Mouse (Mus musculus): Measurements from ENCODE around the gene Eri3.

Eri3 gene

DNA sequence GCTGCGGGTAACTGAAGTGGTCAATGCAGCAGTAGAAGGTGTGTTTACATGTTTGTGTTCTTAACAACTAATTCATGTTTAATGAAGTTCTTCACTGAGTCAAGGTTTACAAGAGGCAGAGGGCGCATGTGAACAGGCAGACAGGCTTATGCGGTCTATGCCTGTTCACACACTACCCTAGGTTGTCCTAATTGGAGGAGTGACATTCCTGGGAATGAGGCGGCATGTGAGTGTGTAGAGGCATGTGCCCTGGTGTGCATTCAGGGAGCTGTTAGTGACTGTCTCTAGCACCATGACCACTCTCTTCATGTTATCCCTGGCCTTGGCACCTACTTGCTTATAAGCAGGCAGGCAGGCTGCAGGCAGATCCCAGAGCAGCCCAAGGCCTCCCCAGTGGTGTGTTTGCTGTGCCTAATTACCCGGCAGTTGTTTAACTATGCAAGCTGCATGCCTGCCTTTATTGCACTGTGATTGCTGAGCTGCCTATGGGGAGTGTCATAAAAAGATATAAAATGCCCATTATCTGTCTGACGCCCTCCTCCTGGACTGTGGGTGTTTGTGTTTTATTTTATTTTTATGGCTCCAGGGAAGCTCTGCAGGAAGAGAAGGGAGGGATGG lies 80.0 kb downstream of the Eri3 start:
- no peak for DNase-seq

DNA sequence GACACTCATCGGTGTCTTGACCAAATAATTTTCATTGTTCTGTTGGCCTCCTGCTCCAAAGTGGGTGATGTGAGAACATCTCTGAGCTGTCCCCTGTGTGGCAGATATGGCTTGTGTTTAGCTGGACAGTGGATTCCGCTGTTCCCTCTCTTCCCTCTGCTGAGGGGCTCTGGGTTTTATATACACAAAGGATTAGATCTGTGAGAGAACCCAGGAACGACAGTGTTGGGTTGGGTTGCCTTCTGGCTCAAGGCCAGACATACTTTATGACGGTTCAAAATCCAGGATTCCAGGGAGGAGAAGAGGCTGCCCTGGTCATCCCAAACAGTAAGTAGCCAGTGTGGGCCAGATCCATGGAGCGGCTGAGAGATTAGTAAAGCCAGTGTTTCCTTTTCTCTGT lies 83.4 kb downstream of the Eri3 start:
- no peak for DNase-seq

- no peak for DNase-seq
These were observed 84.5 kb downstream of the Eri3 start for GRCm38 (mm10) chr4:117634642-117635041.

GRCm38 (mm10) chr4:117636152-117636551 lies 86.0 kb downstream of the Eri3 start:
- no peak for DNase-seq

GRCm38 (mm10) chr4:117636891-117637613 lies 86.9 kb downstream of the Eri3 start:
- no peak for DNase-seq

DNA sequence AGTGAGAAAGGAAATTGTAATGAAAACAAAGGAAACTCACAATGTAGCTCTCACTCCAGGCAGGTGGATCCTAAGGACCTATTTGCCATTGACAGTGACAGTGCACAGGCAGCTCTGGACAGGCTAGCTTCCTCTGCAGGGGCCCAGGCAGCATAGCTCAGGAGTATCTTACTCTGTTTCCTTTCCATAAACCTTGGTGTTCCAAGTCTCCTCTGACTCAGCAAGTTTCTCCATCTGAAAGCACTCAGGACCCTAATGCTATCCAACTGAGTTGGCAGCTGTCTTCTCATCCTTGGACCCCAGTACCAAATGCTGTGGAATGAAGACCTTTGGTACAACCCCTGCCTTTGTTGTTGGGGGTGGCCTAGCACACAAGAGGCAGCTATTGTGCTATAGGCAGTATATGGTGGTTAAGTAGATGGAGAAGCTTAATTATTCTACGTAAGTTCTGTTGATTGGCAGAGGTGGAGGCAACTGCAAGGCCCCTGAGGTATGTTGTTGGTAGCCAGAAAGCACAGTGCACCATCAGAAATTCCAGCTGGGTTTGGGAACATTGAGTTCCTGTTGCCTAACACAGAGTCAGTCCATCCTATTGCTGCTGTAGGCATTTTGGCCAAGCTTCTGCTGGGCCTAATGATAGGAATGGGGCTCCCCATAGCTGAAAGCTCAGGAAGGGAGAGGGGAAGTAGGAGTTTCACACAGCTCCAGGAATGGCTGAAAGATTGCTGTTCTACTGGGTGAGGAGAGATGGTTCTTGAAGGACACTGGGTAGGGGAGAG lies 90.9 kb downstream of the Eri3 start:
- DNase-seq = no peak

DNA sequence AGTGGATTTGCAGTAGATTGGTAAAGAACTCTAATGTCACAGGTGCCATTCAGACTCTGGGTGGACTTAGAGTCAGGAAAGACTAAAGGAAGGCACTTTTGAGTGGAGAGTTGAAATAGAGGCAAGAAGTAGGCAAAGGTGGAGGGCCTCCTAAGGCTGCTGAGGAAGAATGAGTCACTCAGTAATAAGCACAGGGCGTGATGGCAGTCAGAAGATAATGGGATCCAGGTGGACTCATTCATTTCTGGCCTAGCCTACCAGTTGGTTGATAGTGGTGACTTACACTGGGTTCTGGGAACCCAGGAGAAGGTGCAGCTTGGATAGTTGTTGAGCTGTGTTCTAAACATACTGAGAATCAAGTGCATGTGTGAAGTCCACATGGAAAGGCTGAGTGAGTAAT lies 91.6 kb downstream of the Eri3 start:
- DNase-seq = no peak

DNA sequence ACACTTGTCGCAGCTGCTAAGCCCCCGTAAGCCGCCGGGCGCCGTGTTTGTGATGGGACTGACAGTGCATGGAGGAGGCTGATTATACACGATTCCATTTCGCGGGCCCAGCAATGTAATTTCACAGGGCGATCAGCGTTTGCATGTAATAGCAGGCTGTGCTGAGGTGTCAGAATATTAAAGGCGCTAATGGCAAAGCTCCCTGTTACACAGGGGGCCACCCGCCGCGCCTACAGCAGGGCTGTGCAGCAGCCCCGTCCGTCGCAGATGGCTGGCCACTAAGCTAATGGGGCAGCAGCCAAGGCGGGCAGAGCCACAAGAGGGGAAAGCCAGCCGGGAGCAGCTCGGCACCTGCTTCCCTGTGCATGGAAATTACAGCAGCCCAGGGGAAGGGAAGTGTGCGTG lies 94.9 kb downstream of the Eri3 start:
- DNase-seq = no peak

- no peak for DNase-seq
These were observed 95.7 kb downstream of the Eri3 start for GRCm38 (mm10) chr4:117645859-117646258.

- no peak for DNase-seq
These were observed 96.3 kb downstream of the Eri3 start for GRCm38 (mm10) chr4:117646496-117646895.

DNA sequence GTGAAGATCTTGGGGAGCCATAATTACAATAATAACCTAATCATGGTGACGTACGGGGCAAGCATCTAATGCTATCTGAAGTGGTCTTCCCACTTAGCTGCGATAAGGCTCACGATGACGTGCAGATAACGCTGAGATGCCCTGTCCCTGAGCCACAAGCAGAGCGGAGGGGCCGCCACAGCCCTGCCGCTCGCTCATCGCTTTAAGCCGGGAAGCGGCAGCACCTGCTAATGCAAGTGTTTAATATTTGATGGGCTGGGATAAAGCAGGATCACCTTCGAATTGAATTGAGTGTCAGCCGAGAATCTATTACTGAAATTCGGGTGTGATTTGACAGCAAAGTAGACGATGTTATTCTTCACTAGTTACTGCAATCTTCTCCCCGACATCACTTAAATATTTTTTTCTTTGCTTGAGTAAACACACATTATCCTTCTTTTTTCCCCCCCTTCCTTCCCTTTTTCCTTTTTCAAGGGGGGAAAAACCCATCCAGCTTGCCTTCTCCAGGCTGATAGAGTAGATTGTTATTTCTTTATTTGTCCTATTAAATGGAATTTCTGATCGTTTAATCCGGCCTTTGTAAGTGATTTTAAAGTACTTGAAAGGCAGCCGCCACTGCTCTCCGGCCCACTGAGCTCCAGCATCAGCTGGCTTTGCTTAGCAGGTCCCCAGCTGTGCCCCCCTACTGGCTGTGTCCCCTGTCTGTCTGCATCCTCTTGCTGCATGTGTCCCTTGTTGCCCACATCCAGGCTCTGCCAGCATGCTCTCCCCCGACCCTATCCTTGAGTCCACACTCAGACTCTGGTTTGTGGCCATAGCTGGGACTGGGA lies 97.0 kb downstream of the Eri3 start:
- no peak for DNase-seq

DNA sequence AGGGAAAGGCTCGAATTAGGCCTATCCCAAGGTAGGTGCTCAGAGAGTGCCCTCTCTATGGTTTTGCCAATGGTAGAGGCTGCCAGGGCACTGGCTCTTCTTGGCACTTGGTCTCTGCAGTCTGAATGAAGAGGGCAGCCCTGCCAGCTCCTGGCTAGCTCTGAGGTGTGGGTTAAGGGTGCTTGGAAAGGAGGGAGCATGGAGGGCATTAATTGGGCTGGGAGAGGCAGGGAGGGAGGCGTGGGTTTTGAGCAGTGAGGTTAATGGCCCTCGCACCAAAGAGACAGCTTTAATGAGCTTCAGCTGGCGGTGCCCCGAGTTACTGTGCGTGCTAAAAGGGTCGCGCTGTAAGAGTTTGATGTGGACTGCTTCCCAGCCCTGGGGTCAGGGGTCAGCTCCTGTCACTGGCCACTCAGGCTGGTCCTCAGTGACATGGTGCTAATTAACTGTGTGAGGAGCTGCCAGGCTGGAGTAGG lies 101.5 kb downstream of the Eri3 start:
- no peak for DNase-seq

DNA sequence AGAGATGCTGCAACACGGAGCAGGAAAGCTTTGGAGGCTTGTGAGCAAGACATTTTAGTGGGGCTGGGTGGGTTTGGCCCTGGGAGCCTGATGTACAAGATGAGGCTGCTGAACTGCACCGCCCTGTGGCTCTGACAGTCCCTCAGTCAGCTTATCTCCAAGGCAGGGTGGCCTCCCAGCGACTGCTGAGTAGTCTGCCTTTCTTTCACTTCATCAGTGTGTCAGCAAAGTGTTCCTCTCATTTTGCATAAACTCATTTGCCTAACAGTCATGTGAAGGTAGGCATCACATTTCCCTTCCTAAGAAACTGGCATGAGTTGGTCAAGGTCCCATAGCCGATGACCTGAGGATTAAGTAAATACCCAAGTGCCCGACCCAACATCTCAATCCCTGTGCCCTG lies 102.6 kb downstream of the Eri3 start:
- no peak for DNase-seq

- DNase-seq = no peak
These were observed 104.0 kb downstream of the Eri3 start for GRCm38 (mm10) chr4:117654016-117654702.

- no peak for DNase-seq
These were observed 104.7 kb downstream of the Eri3 start for GRCm38 (mm10) chr4:117654703-117655499.

DNA sequence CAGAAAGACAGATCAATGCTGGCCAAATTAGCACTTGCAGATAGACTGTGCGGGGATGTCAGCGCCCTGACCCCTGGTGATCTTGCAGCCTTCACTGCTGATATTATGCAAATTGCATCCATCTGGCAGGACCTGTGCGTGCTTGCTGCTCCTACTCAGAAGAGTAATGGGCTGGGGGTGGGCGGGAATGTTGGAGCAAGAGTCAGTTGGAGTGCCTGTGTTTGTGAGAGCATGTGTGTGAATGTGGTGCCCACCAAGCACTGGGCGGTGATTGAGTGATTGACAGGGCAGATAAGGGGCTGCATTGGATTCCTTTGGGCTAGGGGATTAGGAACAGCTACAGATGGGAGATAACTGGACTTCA lies 105.3 kb downstream of the Eri3 start:
- no peak for DNase-seq

- no peak for DNase-seq
These were observed 106.8 kb downstream of the Eri3 start for GRCm38 (mm10) chr4:117656961-117657360.

- no peak for DNase-seq
These were observed 107.5 kb downstream of the Eri3 start for GRCm38 (mm10) chr4:117657646-117658045.

GRCm38 (mm10) chr4:117658582-117659444 lies 108.6 kb downstream of the Eri3 start:
- peak; percentile 43 to 57 for DNase-seq

- DNase-seq = peak; percentile 71
These were observed 109.8 kb downstream of the Eri3 start for GRCm38 (mm10) chr4:117660001-117660400.
